Mouse (Mus musculus) lung, postnatal 0 days (tissue): ENCODE measurements around the gene Tarbp2. TPM values are rescaled to one million over a fixed set of nuclear protein-coding genes. Genes with fewer than 3 reads are reported as not detected.

ENCODE experiments used
- ATAC-seq: fragments of 200-750 bp; cut with Nextera tagmentation; 2 replicates; pipeline ENCODE4 v1.8.0; 2017; ENCODE audit warnings: moderate library complexity
- DNase-seq: peaks from one replicate; pipeline ENCODE4 v3.0.0-alpha.2; 2016; ENCODE audit warnings: low spot score
- H3K27ac ChIP-seq: fragments of 300-500 bp; sonication (generic); 2 replicates; pipeline ENCODE4 v1.5.1; 2014; ENCODE audit warnings: antibody characterized with exemption, mild to moderate bottlenecking, low read length, mixed read lengths
- H3K27me3 ChIP-seq: fragments of 300-500 bp; sonication (generic); replicated peaks from 2 replicates; pipeline ENCODE4 v1.6.1; 2014; ENCODE audit warnings: low read length, mixed read lengths; ENCODE audit not compliant: insufficient read depth
- H3K36me3 ChIP-seq: fragments of 300-500 bp; sonication (generic); 2 replicates; pipeline ENCODE4 v1.6.1; 2014; ENCODE audit warnings: low read length, mixed read lengths; ENCODE audit not compliant: insufficient read depth
- H3K4me1 ChIP-seq: fragments of 300-500 bp; sonication (generic); 2 replicates; pipeline ENCODE4 v1.6.1; 2014; ENCODE audit warnings: antibody characterized with exemption, low read depth, low read length, mixed read lengths; ENCODE audit not compliant: insufficient read depth
- H3K4me2 ChIP-seq: fragments of 300-500 bp; sonication (generic); replicated peaks from 2 replicates; pipeline ENCODE4 v1.6.1; 2014; ENCODE audit warnings: low read depth, mild to moderate bottlenecking, low read length, moderate library complexity, mixed read lengths
- H3K4me3 ChIP-seq: fragments of 300-500 bp; sonication (generic); 2 replicates; pipeline ENCODE4 v1.5.1; 2014; ENCODE audit warnings: low read depth, low read length
- H3K9ac ChIP-seq: fragments of 300-500 bp; sonication (generic); replicated peaks from 2 replicates; pipeline ENCODE4 v1.6.1; 2014; ENCODE audit warnings: low read depth, mild to moderate bottlenecking
- H3K9me3 ChIP-seq: fragments of 300-500 bp; sonication (generic); 2 replicates; pipeline ENCODE4 v1.6.1; 2016; ENCODE audit warnings: low read length, mixed read lengths
- CTCF ChIP-seq: IDR thresholded peaks from 2 replicates; pipeline ENCODE4 v1.5.1; 2016; ENCODE audit warnings: antibody characterized with exemption, mild to moderate bottlenecking
- EP300 ChIP-seq: IDR thresholded peaks from 2 replicates; pipeline ENCODE4 v1.6.1; 2016; ENCODE audit warnings: antibody characterized with exemption, mild to moderate bottlenecking, control low read depth
- WGBS: fragments of 180-500 bp; shearing (Covaris S2); extraction: QIAGEN DNeasy Blood & Tissue Kit; methylation state at CpG from one replicate; pipeline ENCODE4 v1.1.7; 2014; 5-methylcytosine and 5-hydroxymethylcytosine counted together
- polyA plus RNA-seq: library from polyadenylated mRNA; unstranded; fragments of >200 nt; fragmentation: Nextera tagmentation; extraction: Ambion mirVana; gene quantifications from 2 replicates; pipeline ENCODE4 v1.2.1, GENCODE M21; 2015

Gene Tarbp2
- polyA plus RNA-seq, 1 experiment from 2014 or later, result 42.8 TPM

DNA sequence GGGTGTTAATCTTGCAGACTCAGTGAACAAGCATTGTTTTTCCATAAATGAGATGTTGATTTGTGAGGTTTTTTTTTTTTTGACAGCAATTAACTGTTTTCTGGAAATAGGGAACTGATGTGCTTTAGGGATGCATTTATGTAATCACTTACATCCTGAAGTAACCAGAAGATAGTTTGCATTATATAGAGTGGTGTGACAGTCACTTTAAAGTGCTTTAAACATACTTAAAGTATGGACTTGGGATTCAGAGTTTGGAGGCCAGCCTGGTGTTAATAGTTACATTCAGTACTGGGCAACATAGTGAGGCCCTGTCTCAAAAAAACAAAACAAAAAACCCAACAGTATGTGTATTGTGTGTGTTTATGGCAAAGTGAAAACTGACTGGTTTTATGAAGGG lies 46.3 kb upstream of the Tarbp2 start:
- TF ChIP-seq EP300 (no peak), CTCF (no peak)
- no peaks in the 10 kb centered on the region for H3K27me3 ChIP-seq
- peak overlapping the region; percentile 97 for H3K9ac ChIP-seq
- no peak for DNase-seq
- no peak for ATAC-seq
- peak overlapping the region; percentile 48 for H3K4me2 ChIP-seq
- H3K4me3 ChIP-seq, result peak overlapping the region; percentile 86
- H3K4me1 ChIP-seq, result peaks cover 3% of the 10 kb centered on the region; the same call in 1 of the 2 replicates
- H3K27ac ChIP-seq, result no peak overlapping the region
- no peaks in the 10 kb centered on the region for H3K9me3 ChIP-seq
- H3K36me3 ChIP-seq, result peaks cover 20% of the 10 kb centered on the region; the same call in 1 of the 2 replicates

DNA sequence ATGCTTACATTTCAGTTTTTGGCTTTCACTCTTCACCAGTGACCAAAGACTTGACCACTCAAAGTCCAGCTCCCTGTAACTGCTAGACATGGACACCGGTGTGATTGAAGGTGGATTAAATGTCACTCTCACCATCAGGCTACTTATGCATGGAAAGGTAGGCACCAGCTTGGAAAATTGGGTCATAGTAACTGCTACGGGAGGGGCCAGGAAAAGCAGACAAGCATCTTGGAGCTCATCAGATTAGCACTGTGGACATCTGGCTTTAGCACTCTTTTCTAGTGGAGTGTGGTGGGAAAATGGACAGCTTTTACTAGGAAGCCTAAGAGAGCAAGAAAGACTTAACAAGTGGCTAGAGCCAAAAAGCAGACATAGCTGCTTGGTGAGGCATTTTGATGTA lies 44.7 kb upstream of the Tarbp2 start:
- WGBS, result 60% methylated on average over 2 of the region's 2 CpGs
- H3K9ac ChIP-seq, result no peak overlapping the region
- no peaks in the 10 kb centered on the region for H3K9me3 ChIP-seq
- ATAC-seq, result no peak
- no peak overlapping the region for H3K4me2 ChIP-seq
- no peak overlapping the region for H3K27ac ChIP-seq
- peaks cover 3% of the 10 kb centered on the region; the same call in 1 of the 2 replicates for H3K4me1 ChIP-seq
- no peak for DNase-seq
- H3K4me3 ChIP-seq, result no peak overlapping the region
- TF ChIP-seq CTCF (no peak), EP300 (no peak)
- peaks cover 20% of the 10 kb centered on the region; the same call in 1 of the 2 replicates for H3K36me3 ChIP-seq
- H3K27me3 ChIP-seq, result no peaks in the 10 kb centered on the region

DNA sequence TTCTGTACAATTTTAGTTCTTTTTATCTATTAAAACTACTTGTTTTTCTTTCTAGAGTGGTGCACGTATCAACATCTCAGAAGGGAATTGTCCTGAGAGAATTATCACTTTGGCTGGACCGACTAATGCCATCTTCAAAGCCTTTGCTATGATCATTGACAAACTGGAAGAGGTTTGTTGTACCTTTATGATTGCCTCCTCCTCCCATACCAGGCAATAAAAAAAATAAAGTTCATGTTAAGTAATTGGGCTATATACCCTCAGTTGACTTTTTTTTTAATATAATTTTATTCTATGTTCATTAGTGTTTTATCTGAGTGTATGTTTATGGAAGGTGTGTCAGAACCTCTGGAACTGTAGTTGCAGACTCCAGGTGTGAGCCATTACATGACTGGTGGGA lies 43.5 kb upstream of the Tarbp2 start:
- 87% methylated on average over 2 of the region's 2 CpGs for WGBS
- Histone ChIP-seq H3K27me3 (no peaks in the 10 kb centered on the region), H3K36me3 (peaks cover 20% of the 10 kb centered on the region; the same call in 1 of the 2 replicates), H3K9ac (no peak overlapping the region), H3K27ac (no peak overlapping the region), H3K4me2 (no peak overlapping the region), H3K9me3 (no peaks in the 10 kb centered on the region), H3K4me1 (peaks cover 3% of the 10 kb centered on the region; the same call in 1 of the 2 replicates), H3K4me3 (no peak overlapping the region)
- DNase-seq (no peak), ATAC-seq (no peak)
- TF ChIP-seq EP300 (no peak), CTCF (no peak)

DNA sequence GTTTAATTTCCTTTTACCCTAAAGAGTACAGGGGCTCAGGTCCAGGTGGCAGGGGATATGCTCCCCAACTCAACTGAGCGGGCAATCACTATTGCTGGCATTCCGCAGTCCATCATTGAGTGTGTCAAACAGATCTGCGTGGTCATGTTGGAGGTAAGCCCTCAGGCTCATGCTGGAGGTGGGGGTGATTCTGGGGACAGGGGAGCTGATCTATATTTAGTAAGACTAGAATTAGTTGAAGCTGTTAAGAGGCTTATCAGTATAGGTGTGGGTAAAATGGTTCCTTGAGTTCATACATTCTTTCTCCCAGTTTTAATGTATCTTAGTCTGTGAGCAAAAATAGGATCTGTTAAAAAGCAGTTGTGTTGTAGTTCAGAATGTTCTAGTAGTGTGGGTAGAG lies 34.9 kb upstream of the Tarbp2 start:
- Histone ChIP-seq H3K27ac (no peak overlapping the region), H3K9me3 (no peaks in the 10 kb centered on the region), H3K27me3 (no peaks in the 10 kb centered on the region), H3K4me3 (no peak overlapping the region), H3K4me2 (no peak overlapping the region), H3K36me3 (peaks cover 36% of the 10 kb centered on the region), H3K9ac (no peak overlapping the region), H3K4me1 (no peaks in the 10 kb centered on the region)
- no peak for ATAC-seq
- WGBS, result 85% methylated on average over 3 of the region's 3 CpGs
- DNase-seq, result no peak
- TF ChIP-seq EP300 (no peak), CTCF (no peak)

DNA sequence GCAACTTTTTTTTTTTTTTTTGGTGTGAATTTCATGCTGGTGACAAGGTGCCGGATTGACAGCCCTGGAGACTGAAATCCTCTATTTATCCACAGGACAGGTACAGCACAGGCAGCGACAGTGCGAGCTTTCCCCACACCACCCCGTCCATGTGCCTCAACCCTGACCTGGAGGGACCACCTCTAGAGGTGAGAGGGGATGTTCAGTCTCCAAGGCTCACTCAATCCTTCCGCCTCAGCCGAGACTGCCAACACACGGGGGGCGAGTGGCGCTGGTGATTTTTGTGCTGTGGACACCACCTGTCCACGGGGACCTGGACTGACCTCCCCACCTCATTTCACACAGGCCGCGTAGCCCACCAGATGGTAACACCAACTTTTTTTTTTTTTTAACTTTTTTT lies 32.1 kb upstream of the Tarbp2 start:
- Histone ChIP-seq H3K27ac (no peak overlapping the region), H3K9me3 (no peaks in the 10 kb centered on the region), H3K9ac (no peak overlapping the region), H3K27me3 (no peaks in the 10 kb centered on the region), H3K4me3 (no peak overlapping the region), H3K4me2 (no peak overlapping the region), H3K36me3 (peaks cover 62% of the 10 kb centered on the region), H3K4me1 (no peaks in the 10 kb centered on the region)
- WGBS, result 87% methylated on average over 12 of the region's 12 CpGs
- DNase-seq (no peak), ATAC-seq (no peak)
- no peak for TF ChIP-seq EP300
- TF ChIP-seq CTCF, result no peak

DNA sequence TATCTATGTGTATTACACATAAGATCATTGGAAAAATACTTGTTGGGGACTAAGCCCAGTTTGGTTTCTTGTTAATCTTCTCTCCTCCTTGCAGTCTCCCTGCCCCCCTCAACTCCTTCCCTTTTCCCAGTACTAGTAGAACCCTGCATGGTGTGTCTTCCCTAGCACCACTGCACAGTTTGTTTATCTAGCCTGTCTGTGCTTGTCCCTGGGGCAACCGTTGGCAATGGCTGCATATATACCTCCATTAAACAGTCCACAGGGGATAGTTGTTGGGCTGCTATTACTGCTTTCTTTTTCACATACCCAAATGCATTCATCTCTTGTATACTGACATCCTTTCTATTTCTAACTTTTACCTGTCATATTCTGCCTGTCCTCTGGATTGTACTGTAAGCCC lies 30.3 kb upstream of the Tarbp2 start:
- Histone ChIP-seq H3K36me3 (peaks cover 62% of the 10 kb centered on the region), H3K27ac (no peak overlapping the region), H3K9ac (no peak overlapping the region), H3K9me3 (no peaks in the 10 kb centered on the region), H3K4me2 (no peak overlapping the region), H3K4me1 (no peaks in the 10 kb centered on the region), H3K27me3 (no peaks in the 10 kb centered on the region), H3K4me3 (no peak overlapping the region)
- TF ChIP-seq CTCF (no peak), EP300 (no peak)
- ATAC-seq (no peak), DNase-seq (no peak)
- WGBS, result 52% methylated on average over 1 of the region's 1 CpGs

DNA sequence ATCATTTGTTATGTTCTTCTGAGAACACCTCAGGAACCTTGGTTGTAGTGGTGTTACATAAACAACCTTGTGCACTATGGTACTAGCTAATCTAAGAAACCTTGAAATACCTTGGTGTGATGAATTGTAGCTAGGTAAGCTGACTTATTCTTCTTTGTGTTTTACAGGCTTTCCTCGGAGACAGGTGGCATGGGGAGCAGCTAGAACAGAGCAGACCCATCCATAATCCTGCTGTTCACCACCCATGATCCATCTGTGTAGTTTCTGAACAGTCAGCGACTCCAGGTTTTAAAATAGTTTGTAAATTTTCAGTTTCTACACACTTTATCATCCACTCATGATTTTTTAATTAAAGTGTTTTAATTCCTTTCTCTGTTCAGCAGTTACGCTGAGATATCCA lies 19.7 kb upstream of the Tarbp2 start:
- 81% methylated on average over 3 of the region's 3 CpGs for WGBS
- TF ChIP-seq CTCF (no peak), EP300 (no peak)

More for the DNA sequence above, 19.7 kb upstream of the Tarbp2 start:
- Histone ChIP-seq H3K27ac (no peak overlapping the region), H3K4me3 (no peak overlapping the region), H3K9ac (no peak overlapping the region), H3K9me3 (no peaks in the 10 kb centered on the region), H3K27me3 (no peaks in the 10 kb centered on the region), H3K36me3 (peaks cover 40% of the 10 kb centered on the region), H3K4me2 (no peak overlapping the region), H3K4me1 (no peaks in the 10 kb centered on the region)
- DNase-seq, result no peak
- ATAC-seq, result no peak
